Mouse (Mus musculus) brain, embryonic 14.5 days (tissue): Measurements from ENCODE around the gene Tmem104. TPM values are rescaled to one million over a fixed set of nuclear protein-coding genes. Genes with fewer than 3 reads are reported as not detected.

Source experiments
- DNase-seq: peaks from one replicate; pipeline ENCODE4 v3.0.0-alpha.2; 2011; ENCODE audit warnings: low read depth
- CTCF ChIP-seq: fragments of 200-500 bp; IDR thresholded peaks from 2 replicates; pipeline ENCODE4 v1.5.1; 2012; ENCODE audit warnings: inconsistent platforms, mild to moderate bottlenecking, moderate library complexity, borderline replicate concordance; ENCODE audit not compliant: insufficient read depth, insufficient read length; ENCODE audit errors: extremely low read depth
- POLR2A ChIP-seq: fragments of 200-500 bp; IDR thresholded peaks from 2 replicates; pipeline ENCODE4 v1.6.1; 2012; ENCODE audit warnings: mild to moderate bottlenecking, inconsistent platforms, borderline replicate concordance; ENCODE audit not compliant: poor library complexity, insufficient read depth, insufficient read length, severe bottlenecking; ENCODE audit errors: extremely low read depth
- polyA plus RNA-seq: library from polyadenylated mRNA; depleted of rRNA; stranded (reverse); fragments of >200 nt; gene quantifications from 2 replicates; pipeline ENCODE4 v1.2.3, GENCODE M21; 2012; rRNA removed

Gene Tmem104
- polyA plus RNA-seq = 7.1 and 10.7 TPM in 2 replicates

DNA sequence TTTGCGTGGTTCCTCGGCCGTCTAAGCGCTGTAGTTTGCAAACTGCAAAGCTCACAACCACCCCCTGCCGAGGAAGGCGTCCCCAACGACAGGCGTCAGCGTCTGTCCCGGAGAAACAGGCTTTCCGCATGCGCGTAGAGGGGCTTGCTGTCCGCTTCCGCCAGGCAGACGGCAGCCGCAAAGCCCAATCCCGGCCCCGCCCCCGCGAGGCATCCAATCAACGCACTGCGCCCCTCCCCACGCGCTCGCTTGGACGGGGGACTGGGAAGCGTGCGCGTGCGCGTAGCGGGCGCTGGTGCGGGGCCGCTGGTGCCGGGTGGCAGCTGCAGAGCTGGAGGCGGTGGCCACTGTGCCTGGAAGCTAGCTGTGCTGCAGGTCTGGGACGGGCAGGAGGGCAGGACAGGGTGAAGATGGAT lies at the start of gene Tmem104:
Gene Tmem104 (plus strand): TSS at position 264 of the 416 bp plus-strand sequence.
- DNase-seq = peak; percentile 99
- TF ChIP-seq CTCF (no peak), POLR2A (peak; percentile 94)

DNA sequence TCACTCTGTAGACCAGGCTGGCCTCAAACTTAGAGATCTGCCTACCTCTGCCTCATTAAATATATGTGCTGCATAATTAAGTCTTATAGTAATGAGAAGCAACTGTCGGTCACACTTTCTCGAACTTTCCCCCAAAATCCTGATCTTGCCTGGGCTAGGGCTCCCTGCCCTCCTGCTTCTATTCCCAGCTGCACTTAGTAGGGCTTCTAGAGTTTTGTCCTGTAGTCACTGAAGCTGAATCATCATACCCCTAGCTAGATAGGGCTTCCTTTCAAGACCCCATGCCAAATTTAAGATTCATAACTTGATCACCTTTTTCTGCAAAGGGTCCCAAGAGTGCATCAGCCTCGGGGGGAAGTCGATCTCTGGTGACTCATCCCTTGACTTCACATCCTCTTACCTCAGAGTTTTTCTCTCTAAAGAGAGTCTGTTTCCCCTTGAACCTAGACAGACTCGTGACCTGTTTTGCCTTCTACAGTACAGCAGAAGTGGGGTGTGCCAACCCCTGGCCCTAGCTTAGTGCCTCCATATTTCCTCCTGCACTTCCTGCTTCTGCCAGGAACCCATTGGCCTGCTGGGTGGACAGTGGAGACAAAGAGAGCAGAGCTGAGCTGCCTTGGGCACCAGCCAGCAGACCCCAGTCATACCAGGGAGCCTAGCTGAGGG lies 48.6 kb upstream of the Tmem104 start:
- TF ChIP-seq POLR2A (no peak), CTCF (no peak)
- DNase-seq = no peak

DNA sequence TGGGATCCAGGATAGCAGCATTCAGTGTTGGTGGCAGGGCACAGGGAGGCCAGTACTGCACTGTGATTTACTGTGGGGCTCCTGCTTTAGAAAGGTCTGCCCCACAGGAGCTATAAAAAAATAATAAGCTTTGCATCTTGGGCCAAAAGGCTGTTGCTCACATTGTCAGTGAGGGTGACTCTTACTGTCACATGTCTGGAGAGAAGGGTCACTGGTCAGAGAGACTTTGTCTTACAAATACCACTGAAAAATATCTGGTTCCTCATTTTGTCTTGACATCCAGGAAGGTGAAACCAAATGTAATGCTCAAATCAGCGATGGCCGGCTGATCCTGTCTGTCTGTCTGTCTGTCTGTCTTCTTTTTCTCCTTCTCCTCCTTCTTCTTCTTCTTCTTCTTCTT lies 45.3 kb upstream of the Tmem104 start:
- TF ChIP-seq POLR2A = no peak
- TF ChIP-seq CTCF = no peak
- DNase-seq = no peak

DNA sequence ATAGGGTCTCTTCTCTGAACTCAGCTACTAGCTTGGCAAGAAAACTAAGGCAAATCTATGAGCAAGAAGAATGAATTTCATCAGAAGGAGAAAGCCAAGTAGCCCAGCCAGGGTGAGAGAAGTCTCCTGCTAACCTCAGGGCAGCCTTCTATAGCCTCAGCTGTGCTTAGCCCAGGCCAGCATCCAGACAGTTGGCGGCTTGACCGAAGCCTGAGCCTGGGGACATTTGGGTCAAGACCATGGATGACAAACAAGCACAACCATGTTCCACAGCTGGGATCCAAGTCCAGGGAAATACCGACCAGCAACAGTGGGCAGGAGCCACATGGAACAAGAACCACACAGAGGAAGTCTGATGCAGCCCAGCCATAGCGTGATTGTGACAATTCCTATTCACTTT lies 39.5 kb upstream of the Tmem104 start:
- no peak for DNase-seq
- TF ChIP-seq CTCF = no peak
- no peak for TF ChIP-seq POLR2A

DNA sequence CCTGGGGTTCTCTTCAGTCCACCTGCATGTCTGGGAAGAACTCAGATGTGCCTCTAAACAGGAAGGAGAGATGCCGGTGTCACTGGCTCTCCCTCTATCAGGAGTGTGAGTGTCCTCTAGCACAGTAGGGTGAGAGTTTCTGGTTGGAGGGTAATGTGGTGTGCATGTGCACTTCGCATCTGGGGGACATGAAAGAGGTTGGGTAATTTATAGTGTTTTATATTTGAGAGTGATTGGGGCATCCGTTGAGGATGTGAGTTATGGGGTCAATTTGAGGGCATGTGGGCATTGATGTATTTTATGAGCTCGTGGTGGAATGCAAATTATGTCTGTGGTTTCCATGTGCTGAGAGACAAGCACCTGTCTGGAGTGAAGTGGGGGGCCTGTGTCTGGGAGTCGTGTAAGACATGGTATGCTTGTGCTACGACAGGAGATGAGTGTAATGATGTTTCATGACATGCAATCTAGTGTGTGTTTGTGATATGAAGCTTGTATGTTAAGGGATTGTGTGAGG lies 36.5 kb upstream of the Tmem104 start:
- no peak for DNase-seq
- TF ChIP-seq CTCF (no peak), POLR2A (no peak)

DNA sequence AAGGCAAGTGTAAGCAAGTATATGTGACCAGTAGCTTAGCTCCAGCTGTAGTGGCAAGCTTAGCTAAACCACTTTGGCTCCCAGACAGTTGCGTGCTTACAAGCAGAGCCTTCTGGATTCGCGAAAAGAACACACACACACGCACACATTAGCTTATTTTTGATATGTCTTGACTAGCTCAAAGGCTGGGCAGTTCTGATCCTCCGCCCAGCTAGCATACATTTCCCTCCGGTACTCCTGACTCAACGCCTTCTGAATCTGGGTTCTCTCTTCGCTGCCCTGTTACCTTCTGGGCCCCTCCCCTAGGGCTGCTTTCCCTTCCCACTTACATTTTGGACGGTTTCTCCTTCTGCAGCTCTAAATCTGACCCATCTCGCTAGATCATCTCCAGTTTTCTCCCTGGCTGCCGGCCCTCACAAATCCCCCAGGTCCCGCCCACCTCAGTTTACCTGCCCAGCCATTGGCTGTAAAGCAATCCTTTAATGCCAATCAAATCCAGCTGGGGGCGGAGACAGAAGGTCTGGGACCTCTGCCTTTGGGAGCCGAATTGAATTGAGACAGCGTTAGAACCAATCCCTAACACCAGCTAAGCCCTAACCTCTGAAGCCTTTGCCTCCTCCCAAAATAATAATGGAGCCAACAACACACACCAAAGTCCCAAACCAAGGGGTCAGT lies 35.4 kb upstream of the Tmem104 start:
- no peak for TF ChIP-seq POLR2A
- no peak for TF ChIP-seq CTCF
- DNase-seq = peak; percentile 92

DNA sequence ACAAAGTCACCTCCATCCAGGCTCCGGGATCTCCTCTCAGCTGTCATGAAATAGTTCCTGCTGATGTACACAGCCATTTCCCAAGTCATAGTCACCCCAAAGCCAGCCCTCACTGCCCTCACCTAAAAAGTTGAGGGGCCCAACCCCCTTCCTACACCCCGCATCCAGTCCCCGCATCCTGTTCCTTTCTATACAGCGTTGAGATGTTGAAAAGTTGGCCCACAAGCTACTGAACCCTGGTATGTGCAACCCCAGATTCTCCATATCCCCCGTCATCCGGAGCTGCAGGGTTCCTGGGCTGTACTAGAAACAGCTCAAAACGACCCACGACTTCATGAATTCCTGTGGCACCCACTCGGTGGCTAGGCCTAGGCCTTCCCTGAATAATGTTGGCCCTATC lies 34.2 kb upstream of the Tmem104 start:
- DNase-seq = no peak
- TF ChIP-seq CTCF = no peak
- no peak for TF ChIP-seq POLR2A

DNA sequence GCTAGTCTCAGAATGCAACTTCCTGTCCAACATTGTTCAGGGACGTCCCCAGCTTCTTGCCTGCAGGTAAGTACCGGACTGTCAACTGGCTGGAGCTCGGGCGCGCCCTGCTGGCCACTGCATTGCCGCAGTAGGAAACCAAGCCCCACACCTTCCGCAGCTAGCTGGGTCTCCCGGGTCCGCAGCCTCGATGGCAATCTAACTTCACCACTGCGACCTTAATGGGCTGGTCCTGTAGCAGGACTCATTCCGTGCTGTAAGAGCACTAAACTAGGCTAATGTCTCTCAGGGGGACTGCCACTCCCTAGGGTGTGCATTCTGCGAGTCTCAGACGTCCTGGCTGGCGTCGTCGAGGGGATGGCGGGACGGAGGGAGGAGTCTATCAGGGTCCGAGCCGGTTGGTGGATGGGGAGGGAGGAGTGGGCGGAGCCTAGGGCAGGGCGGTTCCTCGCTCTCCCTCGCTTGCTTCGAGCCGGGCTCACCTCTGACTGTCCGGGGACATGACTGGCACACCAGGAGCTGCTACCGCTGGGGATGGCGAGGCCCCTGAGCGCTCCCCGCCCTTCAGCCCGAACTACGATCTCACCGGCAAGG lies 33.5 kb upstream of the Tmem104 start:
- no peak for TF ChIP-seq POLR2A
- peak; percentile 73 for TF ChIP-seq CTCF
- DNase-seq = peak; percentile 79

DNA sequence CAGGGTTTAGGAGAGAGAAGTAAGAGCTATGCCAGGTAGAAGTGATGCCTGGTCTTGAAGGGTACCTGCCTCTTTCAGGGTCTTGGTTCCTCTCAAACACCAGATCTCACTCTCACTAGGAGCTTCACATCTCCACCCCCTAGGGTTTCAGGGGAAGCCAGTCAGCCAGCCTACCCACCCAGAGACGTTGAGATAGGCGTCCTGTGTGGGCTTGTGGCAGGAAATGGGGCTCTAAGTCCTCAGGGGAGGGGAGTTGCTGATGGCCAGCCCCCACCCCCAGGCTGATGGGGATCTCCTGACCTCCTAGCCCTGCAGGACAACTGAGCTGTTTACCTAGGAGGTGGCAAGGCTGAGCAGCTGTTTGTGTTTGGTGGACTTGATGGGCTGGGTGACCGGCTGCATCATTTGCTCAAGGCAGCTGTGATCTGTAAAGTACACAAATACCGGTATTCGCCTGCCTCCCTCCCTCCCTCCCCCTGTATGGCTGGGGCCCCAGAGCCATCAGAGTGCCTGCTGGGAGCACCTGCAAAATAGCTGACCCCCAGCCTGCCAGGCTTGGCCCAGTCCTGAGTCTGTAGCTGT lies 32.1 kb upstream of the Tmem104 start:
- no peak for TF ChIP-seq CTCF
- TF ChIP-seq POLR2A = no peak

DNA sequence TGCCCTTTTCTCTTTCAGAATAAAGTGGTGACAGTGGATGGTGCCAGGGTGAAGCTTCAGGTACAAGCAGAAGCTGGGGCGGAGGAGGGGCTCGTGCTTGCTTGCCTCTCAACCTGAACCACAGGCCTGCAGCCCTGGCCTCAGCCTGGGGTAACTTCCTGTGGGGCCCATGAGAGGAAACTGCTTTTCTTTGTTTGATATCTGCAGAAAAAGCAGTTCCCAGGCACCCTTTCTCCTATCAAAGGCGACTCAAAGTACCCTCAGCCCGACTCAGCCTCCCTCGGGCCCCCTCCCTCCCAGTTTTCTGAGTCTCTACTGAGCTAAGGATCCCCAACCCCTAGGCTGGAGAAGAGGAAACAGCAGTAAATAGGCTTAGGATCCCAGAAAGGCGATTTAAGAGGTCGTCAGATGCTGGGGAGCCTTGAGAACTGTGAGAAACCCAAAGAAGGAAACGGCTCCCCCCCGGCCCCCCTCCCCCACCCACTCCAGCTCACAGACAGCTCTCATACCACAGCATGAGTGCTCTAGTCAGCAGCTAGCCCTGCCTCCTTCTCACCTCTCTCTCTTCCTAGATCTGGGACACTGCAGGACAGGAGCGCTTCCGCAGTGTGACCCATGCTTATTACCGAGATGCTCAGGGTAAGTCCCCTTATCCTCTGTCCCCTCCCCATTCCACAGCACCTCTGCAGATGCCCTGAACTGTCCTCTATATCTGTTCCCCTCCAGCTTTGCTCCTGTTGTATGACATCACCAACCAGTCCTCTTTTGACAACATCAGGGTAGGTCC lies 29.2 kb upstream of the Tmem104 start:
- TF ChIP-seq POLR2A (no peak), CTCF (no peak)
- no peak for DNase-seq

More for the DNA sequence above, 32.1 kb upstream of the Tmem104 start:
- no peak for DNase-seq
